Mouse (Mus musculus) forebrain, embryonic 16.5 days (tissue): Measurements from ENCODE around the gene Samd5. TPM values are rescaled to one million over a fixed set of nuclear protein-coding genes. Genes with fewer than 3 reads are reported as not detected.
A peak's percentile ranks its signal among the peaks of the same experiment; 100 is the strongest.

Experiments
- ATAC-seq: fragments of 200-750 bp; cut with Nextera tagmentation; 2 replicates; pipeline ENCODE4 v1.8.0; 2017; ENCODE audit warnings: mild to moderate bottlenecking, moderate library complexity
- H3K27ac ChIP-seq: fragments of 300-500 bp; sonication (generic); 2 replicates; pipeline ENCODE4 v1.5.1; 2014; ENCODE audit warnings: low read length, control low read depth
- H3K27me3 ChIP-seq: fragments of 300-500 bp; sonication (generic); replicated peaks from 2 replicates; pipeline ENCODE4 v1.6.1; 2014; ENCODE audit warnings: low read length; ENCODE audit not compliant: control insufficient read depth, insufficient read depth
- H3K36me3 ChIP-seq: fragments of 300-500 bp; sonication (generic); 2 replicates; pipeline ENCODE4 v1.6.1; 2014; ENCODE audit not compliant: control insufficient read depth, insufficient read depth
- H3K4me1 ChIP-seq: fragments of 300-500 bp; sonication (generic); replicated peaks from 2 replicates; pipeline ENCODE4 v1.6.1; 2014; ENCODE audit warnings: low read length; ENCODE audit not compliant: control insufficient read depth, insufficient read depth
- H3K4me2 ChIP-seq: fragments of 300-500 bp; sonication (generic); 2 replicates; pipeline ENCODE4 v1.6.1; 2014; ENCODE audit warnings: mild to moderate bottlenecking, low read length, control low read depth
- H3K4me3 ChIP-seq: fragments of 300-500 bp; sonication (generic); replicated peaks from 2 replicates; pipeline ENCODE4 v1.5.1; 2014; ENCODE audit warnings: mild to moderate bottlenecking, low read length, control low read depth
- H3K9ac ChIP-seq: fragments of 300-500 bp; sonication (generic); replicated peaks from 2 replicates; pipeline ENCODE4 v1.6.1; 2014; ENCODE audit warnings: low read depth, low read length, control low read depth
- H3K9me3 ChIP-seq: fragments of 300-500 bp; sonication (generic); 2 replicates; pipeline ENCODE4 v1.6.1; 2016; ENCODE audit warnings: low read length; ENCODE audit not compliant: control insufficient read depth
- WGBS: fragments of 180-500 bp; shearing (Covaris S2); extraction: QIAGEN DNeasy Blood & Tissue Kit; methylation state at CpG from one replicate; pipeline ENCODE4 v1.1.7; 2014; 5-methylcytosine and 5-hydroxymethylcytosine counted together
- polyA plus RNA-seq: library from polyadenylated mRNA; unstranded; fragments of >200 nt; fragmentation: Nextera tagmentation; extraction: Ambion mirVana; gene quantifications from 2 replicates; pipeline ENCODE4 v1.2.1, GENCODE M21; 2015

Samd5 gene
- polyA plus RNA-seq, 1 experiment from 2014 or later: 4.1 TPM

DNA sequence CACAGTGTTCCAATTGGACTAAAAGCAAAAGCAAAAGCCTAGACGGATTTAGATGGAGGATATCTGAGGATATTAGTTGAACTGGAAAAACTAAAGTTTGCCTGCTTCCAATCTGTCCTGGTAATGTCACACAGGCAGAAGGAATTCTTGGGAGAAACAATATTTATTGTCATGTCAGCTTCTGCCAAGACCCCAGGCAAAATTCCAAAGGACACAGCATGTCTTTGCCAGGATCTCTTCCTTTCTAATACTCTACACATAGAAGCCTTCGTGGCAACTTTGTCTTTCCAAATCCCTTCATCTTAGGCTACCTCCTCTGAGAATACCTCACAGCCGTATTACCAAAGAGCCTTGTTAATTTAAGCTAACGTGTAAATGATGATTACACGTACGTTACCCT is 4.7 kb downstream of the Samd5 start:
- 86% methylated on average over 6 of the region's 6 CpGs for WGBS
- Histone ChIP-seq H3K4me2 (no peak overlapping the region), H3K4me1 (peaks cover 10% of the 10 kb centered on the region), H3K27ac (no peak overlapping the region), H3K9ac (no peak overlapping the region), H3K27me3 (no peaks in the 10 kb centered on the region), H3K9me3 (no peaks in the 10 kb centered on the region), H3K36me3 (no peaks in the 10 kb centered on the region), H3K4me3 (no peak overlapping the region)
- ATAC-seq: no peak

DNA sequence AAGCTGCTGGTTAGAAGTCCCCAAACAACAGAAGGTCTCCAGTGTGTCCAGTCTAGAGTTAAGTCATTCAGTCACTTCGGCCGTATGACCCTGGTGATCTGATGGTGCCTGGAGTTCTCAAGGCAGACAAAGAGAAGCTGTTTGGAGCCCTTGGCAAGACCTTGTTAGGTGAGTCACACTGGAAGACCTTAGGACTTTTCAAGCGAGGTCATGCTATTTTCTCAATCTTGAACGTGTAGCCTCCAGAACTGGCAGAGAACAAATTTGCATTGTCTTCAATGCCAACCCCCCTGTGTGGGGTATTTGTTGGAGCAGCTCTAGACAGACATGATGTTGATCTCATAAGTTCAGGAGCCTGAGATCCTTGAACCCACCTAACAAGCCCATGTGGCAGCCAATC is 6.2 kb downstream of the Samd5 start:
- Histone ChIP-seq H3K36me3 (no peaks in the 10 kb centered on the region), H3K4me2 (no peak overlapping the region), H3K27me3 (no peaks in the 10 kb centered on the region), H3K4me1 (no peaks in the 10 kb centered on the region), H3K4me3 (no peak overlapping the region), H3K27ac (no peak overlapping the region), H3K9me3 (no peaks in the 10 kb centered on the region), H3K9ac (no peak overlapping the region)
- WGBS: 81% methylated on average over 4 of the region's 4 CpGs
- ATAC-seq: no peak

DNA sequence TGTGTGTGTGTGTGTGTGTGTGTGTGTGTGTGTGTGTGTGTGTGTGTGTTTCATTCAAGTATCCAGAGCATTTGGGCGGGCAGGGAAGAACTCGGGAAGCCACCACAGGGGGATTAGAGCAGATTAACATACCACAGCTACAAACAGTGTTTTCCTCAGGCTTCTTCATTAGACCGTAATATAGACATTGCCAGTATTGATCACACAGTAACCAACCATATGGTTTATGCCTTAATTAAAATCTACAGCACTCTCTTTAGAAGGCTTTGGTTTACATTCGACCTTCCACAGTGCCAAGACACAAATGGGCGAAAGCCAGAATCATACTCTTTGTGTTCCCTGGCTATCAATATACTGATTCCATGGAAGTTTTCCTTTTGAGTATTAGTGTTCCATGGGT is 22.1 kb downstream of the Samd5 start:
- Histone ChIP-seq H3K4me3 (no peak overlapping the region), H3K9ac (no peak overlapping the region), H3K4me2 (no peak overlapping the region), H3K4me1 (peaks cover 10% of the 10 kb centered on the region), H3K27me3 (no peaks in the 10 kb centered on the region), H3K36me3 (no peaks in the 10 kb centered on the region), H3K27ac (no peak overlapping the region), H3K9me3 (no peaks in the 10 kb centered on the region)
- 35% methylated on average over 5 of the region's 5 CpGs for WGBS
- no peak for ATAC-seq

DNA sequence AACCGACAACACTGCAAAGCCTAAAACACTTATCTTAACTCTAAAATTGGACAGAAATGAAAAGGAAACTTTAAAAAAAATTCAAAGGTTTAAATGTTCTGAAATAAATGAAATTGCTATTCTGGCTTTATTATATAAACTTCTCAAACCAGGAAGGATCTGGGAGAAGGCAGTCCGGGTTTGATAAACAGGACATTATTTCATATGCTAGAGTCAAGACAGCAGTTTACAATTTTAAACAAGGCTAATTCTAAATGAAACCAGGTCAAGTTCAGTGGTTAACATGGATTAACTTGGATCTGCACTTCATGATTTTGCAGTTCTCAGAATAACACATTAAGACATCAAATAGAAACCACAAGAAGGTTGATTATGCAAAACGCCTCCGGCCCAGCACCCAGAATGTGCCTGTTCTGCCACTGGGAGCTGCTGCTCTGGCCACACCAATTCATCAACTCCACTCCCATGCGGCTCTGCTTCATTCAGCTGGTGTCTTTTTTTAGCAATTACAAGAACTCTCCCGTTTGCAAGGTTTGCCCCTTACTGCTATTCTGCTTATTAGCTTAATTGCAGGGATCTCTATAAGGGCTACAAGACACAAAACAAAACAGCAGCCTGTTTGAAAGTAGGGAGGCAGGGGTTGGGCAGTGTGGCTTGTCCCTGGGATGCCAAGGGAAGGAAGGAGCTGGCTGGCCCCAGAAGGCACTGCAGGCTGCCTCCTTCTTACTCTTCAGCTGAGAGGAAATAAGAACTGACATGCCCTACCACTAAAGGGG is 24.8 kb downstream of the Samd5 start:
- no peak overlapping the region for H3K9ac ChIP-seq
- no peaks in the 10 kb centered on the region for H3K9me3 ChIP-seq
- peak; percentile 85 for ATAC-seq
- H3K27me3 ChIP-seq: no peaks in the 10 kb centered on the region
- no peak overlapping the region; the same call in 1 of the 2 replicates for H3K27ac ChIP-seq
- 17% methylated on average over 6 of the region's 6 CpGs for WGBS
- H3K36me3 ChIP-seq: no peaks in the 10 kb centered on the region
- H3K4me2 ChIP-seq: no peak overlapping the region
- H3K4me3 ChIP-seq: no peak overlapping the region
- peaks cover 10% of the 10 kb centered on the region for H3K4me1 ChIP-seq

DNA sequence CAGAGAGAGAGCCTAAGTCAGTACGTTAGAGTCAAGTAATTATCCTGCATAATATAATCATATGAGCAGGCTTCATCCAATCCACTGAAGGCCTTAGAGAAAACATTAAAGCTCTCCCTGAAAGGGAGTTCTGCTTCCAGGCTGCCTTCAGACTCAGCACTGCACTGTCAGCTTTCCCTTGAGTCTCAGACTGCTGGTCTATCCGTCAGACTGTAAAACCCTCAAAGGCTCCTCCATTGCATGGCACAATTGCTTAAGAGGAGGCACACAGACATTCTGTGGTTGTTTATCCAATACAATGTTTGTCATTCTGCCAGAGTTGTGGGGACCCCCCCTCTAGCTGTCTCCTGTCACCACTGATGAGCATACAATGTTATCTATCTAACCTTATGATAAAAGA is 26.5 kb downstream of the Samd5 start:
- Histone ChIP-seq H3K4me3 (no peak overlapping the region), H3K27me3 (no peaks in the 10 kb centered on the region), H3K9me3 (no peaks in the 10 kb centered on the region), H3K4me1 (peaks cover 10% of the 10 kb centered on the region), H3K27ac (no peak overlapping the region), H3K36me3 (no peaks in the 10 kb centered on the region), H3K4me2 (no peak overlapping the region), H3K9ac (no peak overlapping the region)
- ATAC-seq: no peak
- 49% methylated on average over 2 of the region's 2 CpGs for whole genome bisulfite sequencing

DNA sequence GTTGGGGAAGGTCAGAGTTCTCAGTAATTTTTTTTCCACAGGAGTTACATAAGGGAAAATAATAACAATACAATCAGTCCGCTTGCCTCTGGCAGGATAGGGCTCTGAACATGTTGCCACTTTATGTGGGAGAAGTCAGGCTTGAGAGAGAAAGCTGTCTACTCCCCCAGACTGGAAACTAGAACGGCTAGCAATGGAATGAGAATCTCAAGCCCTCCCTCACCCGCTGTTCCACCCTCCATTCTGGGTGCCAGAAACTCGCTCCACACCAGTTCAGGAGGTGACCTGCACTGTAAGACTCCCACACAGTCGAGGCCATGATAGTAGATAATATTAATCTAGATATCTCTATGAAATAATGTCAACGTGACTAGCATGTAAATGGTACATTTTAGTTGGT is 27.3 kb downstream of the Samd5 start:
- no peak for ATAC-seq
- H3K27ac ChIP-seq: no peak overlapping the region
- H3K4me1 ChIP-seq: peaks cover 10% of the 10 kb centered on the region
- no peak overlapping the region for H3K4me3 ChIP-seq
- no peaks in the 10 kb centered on the region for H3K36me3 ChIP-seq
- H3K9ac ChIP-seq: no peak overlapping the region
- no peak overlapping the region for H3K4me2 ChIP-seq
- no peaks in the 10 kb centered on the region for H3K27me3 ChIP-seq
- H3K9me3 ChIP-seq: no peaks in the 10 kb centered on the region
- WGBS: 83% methylated on average over 6 of the region's 6 CpGs

DNA sequence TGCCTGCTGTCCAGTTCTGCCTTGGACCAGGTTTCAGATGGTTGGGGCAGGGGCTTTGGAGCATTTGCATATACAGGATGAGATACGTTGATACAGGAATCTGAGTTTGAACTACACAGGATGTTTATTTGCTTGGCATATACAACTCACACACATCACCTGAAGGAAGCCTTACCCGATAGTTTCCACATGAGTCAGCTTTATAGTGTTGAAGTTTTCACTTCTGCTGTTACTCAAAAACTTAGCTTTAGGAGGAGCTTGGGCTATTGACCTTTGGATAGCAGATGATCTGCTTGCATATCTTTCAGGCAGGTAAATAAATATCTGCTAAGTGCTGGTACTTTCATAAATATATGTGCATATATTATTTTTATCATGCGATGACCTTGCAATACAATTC is 28.6 kb downstream of the Samd5 start:
- no peaks in the 10 kb centered on the region for H3K27me3 ChIP-seq

DNA sequence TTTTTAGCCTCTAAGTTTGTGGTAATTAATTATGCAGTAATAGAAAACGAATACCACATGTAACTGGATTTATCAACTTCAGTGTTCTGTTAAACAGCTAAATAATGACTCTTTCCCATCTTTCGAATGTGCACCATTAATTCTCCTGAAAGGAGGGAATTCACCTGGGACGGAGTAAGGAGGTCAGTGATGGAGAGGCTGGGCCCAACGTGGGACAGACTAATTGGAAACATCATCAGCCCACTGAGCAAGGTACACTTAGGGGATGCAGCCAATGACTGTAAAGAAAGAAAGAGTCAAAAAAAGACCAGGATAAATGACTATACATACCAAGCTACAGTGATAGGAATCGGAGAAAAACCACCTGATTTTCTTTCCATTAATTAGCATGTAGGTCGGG is 31.5 kb downstream of the Samd5 start:
- no peaks in the 10 kb centered on the region for H3K9me3 ChIP-seq
- no peaks in the 10 kb centered on the region for H3K36me3 ChIP-seq
- WGBS: 83% methylated on average over 6 of the region's 6 CpGs
- 0 out of 2 replicates have a peak, but pooled peaks cover 5% of the 10 kb centered on the region for H3K4me1 ChIP-seq
- H3K4me3 ChIP-seq: no peak overlapping the region
- no peaks in the 10 kb centered on the region for H3K27me3 ChIP-seq
- H3K27ac ChIP-seq: no peak overlapping the region
- no peak overlapping the region for H3K4me2 ChIP-seq
- H3K9ac ChIP-seq: no peak overlapping the region
- no peak for ATAC-seq

More for the DNA sequence above, 28.6 kb downstream of the Samd5 start:
- Histone ChIP-seq H3K36me3 (no peaks in the 10 kb centered on the region), H3K4me2 (no peak overlapping the region), H3K4me3 (no peak overlapping the region), H3K4me1 (peaks cover 10% of the 10 kb centered on the region), H3K9me3 (no peaks in the 10 kb centered on the region), H3K9ac (no peak overlapping the region), H3K27ac (no peak overlapping the region)
- WGBS: 87% methylated on average over 3 of the region's 3 CpGs
- no peak for ATAC-seq

DNA sequence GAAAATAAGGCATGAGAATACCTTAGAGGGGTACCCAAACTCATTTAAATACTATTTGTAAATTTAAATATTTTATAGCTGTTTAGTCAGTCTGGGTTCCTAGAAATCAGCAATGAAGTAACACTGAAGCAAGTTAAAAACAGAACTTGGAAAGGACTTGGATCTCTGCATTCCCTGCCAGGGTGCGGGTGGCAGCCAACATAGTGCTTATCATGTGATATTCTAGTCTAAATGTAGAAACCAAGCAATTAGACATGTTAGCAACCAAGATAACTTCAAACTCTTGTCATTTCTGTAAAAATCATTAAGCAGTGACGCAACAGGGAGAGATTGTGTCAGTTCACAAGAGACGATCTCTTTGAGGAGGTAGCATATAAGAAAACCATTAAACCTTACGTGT is 32.9 kb downstream of the Samd5 start:
- H3K27me3 ChIP-seq: no peaks in the 10 kb centered on the region
- H3K4me2 ChIP-seq: no peak overlapping the region
- no peak overlapping the region for H3K9ac ChIP-seq
- H3K4me1 ChIP-seq: 0 out of 2 replicates have a peak, but pooled peaks cover 5% of the 10 kb centered on the region
- H3K36me3 ChIP-seq: no peaks in the 10 kb centered on the region
- no peaks in the 10 kb centered on the region for H3K9me3 ChIP-seq
- peak; percentile 78 for ATAC-seq
- 77% methylated on average over 4 of the region's 4 CpGs for whole genome bisulfite sequencing
- no peak overlapping the region for H3K27ac ChIP-seq
- no peak overlapping the region for H3K4me3 ChIP-seq

DNA sequence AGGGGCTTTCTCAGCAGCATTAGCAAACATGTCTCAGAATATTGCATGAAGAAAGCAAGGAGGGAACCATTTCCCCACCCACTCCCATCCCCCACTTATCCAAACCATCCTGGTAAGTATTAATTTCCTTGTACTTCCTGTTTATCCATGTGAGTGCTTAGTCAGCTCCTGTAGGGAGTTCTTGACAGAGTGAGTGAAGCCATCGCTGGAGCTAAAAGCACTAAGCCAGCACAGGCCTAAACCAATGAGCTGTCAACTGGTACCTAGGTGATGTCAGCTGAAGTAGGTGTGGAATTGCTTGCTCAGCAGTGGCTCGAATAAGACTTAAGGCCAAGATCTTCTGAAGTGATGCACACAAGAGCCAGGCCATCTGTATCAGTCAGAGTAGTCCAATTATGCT is 34.3 kb downstream of the Samd5 start:
- Histone ChIP-seq H3K4me1 (0 out of 2 replicates have a peak, but pooled peaks cover 5% of the 10 kb centered on the region), H3K9ac (no peak overlapping the region), H3K9me3 (no peaks in the 10 kb centered on the region), H3K36me3 (no peaks in the 10 kb centered on the region), H3K4me3 (no peak overlapping the region), H3K27me3 (no peaks in the 10 kb centered on the region), H3K4me2 (no peak overlapping the region), H3K27ac (no peak overlapping the region)
- no peak for ATAC-seq
- WGBS: 81% methylated on average over 2 of the region's 2 CpGs
